Mouse (Mus musculus): ENCODE data around the gene Pon1. TPM values are rescaled to one million over a fixed set of nuclear protein-coding genes. Genes with fewer than 3 reads are reported as not detected.
"Not testable (repeated sequence)": the region's sequence is repeated elsewhere in the genome, so short reads cannot be mapped to it uniquely, and the experiment has no call there.

The Pon1 gene
- total RNA-seq (2021), result not detected

DNA sequence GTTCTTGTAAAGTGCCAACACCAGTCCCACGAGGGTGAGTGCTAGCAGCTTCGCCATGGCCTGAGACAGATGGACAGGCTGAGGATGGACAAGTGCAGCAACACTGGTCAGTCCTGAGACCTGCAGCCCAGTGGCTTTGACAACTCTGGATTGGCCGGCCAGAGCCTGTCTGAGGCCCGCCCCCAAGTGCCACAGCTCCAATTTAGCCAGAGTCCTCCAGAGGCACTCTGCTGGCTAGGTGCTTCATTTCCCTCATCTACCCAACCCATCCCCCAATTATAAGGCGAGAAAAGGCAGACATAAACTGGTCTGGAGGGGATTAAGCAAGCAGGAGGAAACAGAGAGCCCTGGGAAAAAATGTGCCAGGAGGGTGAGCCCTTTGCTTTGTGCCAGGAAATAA lies at the start of gene Pon1:
Gene Pon1 (minus strand): TSS at position 254 of the 400 bp plus-strand sequence.
- DNase-seq (ENCODE audit: extremely low spot score in 1 of 2, low spot score in 1 of 2), result no peak

DNA sequence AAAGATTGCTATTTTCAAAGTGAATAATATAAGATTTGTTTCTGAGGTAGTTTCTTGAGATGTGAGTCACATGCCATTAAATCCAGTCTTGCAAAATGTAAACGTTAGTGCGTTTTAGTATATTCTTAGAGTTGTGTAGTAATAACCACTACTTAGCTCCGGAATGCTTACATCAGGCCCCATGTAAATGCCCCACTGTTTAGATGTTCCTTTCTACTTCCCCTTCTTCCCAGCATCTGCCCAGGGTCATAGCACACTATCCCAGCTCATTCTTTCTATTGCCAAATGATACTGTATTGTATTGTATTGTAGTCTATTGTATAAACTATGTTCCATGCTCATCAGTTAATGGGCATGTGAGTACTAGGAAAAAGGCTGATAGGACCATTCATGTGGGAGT lies 45.1 kb upstream of the Pon1 start:
- no peak for DNase-seq (ENCODE audit: extremely low spot score in 1 of 2, low spot score in 1 of 2)

DNA sequence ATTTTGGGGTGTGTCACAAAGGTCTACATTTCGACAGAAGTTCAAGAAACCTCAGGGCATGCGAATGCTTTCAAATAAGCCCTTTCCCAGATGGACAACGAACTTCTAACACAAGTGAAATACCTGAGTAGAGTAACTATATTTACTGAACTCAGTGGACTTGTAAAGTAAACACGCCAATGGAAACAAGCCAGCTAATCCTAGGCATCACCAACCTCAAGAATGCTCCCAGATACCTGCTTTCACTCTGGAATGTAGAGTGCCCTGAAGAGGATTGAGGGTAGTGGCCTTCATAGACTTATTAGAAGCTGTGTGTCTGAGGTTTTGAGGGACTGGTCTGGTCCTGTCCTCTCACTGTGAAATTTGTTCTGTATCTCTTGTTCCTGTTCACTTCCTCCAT lies 43.8 kb upstream of the Pon1 start:
- no peak for DNase-seq (ENCODE audit: extremely low spot score in 1 of 2, low spot score in 1 of 2)

DNA sequence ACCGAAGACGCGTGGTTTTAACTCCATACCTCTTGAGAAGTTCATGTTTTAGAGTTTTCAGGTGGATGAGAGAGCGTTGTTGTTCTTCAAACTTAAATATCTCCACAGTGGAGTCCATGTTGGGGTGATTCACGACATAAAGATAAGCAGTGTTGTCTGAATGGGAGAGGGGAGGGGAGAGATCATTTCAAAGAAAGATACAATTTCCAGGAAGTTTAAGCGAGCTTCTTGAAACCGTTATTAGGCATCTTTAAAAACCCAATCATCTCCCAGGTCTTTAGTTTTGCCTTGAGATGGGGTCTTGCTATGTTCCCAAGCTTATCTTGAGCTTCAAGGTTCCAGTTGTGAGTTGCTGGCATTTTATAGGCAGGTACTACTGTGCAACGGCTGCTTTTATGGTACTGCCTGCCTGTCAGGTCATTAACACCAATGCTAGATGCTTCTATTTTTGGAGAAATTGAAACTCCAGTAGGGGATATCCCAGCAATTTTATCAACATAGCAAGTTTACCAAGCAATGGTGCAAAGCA lies 43.2 kb upstream of the Pon1 start:
- DNase-seq (ENCODE audit: extremely low spot score in 1 of 2, low spot score in 1 of 2), result no peak

GRCm38 (mm10) chr6:5234563-5234962 lies 40.8 kb upstream of the Pon1 start:
- DNase-seq (ENCODE audit: extremely low spot score in 1 of 2, low spot score in 1 of 2), result no peak

GRCm38 (mm10) chr6:5233812-5234211 lies 40.1 kb upstream of the Pon1 start:
- DNase-seq (ENCODE audit: extremely low spot score in 1 of 2, low spot score in 1 of 2), result no peak

GRCm38 (mm10) chr6:5232022-5232421 lies 38.3 kb upstream of the Pon1 start:
- no peak for DNase-seq (ENCODE audit: extremely low spot score in 1 of 2, low spot score in 1 of 2)

DNA sequence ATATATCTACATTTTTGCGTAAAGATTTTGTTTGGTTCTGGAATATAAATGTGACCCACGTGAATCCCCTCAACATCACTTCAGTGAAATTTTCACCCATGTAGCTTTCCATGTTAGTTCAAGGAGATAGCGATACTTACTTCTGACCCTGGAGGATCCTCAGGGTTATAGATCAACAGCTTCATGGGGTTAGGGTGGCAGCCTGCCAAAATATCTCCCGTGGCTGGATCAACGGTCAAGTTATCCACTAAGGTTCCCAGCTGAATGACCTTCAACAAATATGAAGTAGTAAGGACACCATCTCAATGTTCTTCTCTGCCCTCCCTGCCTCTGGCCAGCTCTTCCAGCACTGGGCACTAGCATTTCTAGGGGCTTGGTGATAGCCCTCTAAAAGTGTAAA lies 36.5 kb upstream of the Pon1 start:
- DNase-seq (ENCODE audit: extremely low spot score in 1 of 2, low spot score in 1 of 2), result no peak

DNA sequence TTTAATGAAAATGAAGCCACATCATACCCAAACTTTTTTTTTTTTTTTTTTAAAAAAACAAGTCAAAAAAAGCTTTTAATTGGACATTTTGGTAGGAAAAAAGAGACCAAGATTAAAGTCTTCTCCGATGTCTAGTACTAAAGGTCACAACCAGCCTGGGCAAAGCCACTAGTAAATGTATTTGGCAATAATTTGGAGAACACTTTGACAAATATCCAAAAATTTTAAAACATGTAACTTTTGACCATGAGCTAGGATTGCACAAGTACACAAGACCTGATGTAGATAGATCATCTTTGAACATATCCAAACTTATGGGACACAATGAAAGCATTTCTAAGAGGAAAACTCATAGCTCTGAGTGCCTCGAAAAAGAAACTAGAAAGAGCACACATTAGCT lies 29.8 kb upstream of the Pon1 start:
- DNase-seq (ENCODE audit: extremely low spot score in 1 of 2, low spot score in 1 of 2), result not testable (repeated sequence)

- DNase-seq (ENCODE audit: extremely low spot score in 1 of 2, low spot score in 1 of 2), result no peak
Observed at GRCm38 (mm10) chr6:5222080-5222479, 28.3 kb upstream of the Pon1 start.

GRCm38 (mm10) chr6:5218190-5218589 lies 24.4 kb upstream of the Pon1 start:
- DNase-seq (ENCODE audit: extremely low spot score in 1 of 2, low spot score in 1 of 2), result no peak

- DNase-seq (ENCODE audit: extremely low spot score in 1 of 2, low spot score in 1 of 2), result no peak
Observed at GRCm38 (mm10) chr6:5207817-5208216, 14.1 kb upstream of the Pon1 start.

DNA sequence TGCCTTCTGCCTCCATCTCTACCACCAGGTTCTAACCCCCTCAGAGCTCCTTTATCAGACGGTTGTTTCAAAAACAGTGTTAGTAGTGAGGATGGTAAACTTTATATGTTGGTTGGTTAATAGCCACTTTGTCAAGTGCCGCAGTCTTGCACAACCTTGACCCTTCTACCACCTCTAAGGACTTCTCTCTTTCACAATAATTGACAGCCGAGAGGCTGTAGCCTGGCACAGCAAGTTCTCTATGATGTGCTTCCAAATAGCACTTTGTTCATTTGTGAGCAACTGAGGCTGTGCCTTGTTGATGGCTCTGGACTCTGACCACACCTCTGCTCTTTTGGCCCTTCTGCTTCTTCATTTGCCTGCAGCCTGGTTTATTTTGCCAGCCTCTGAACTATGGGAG lies 6.2 kb upstream of the Pon1 start:
- DNase-seq (ENCODE audit: extremely low spot score in 1 of 2, low spot score in 1 of 2), result no peak

DNA sequence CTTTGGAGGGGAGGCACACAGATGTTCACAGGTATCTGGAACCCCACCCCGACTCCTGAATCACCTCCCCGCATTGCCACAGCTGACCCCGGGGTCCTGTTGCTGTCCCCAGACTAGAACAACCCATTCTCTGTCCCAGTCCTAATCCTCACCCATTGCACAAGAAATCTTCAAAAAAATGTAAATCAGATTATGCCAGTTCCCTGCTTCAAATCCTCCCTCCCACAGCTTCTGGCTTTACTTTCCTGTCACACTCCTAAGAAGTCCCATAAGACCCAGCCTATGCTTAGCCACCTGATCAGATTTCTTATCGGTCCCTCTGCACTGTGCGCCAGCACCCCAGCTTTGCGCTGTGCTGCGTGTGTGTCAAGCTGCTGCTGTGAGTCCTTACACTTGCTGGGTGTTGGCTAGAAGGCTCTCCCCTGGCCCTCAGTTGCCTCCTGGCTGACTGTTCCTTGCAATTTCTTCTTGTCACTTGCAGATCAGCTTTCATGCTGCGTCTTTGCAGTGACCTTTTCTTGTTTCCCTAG lies 5.7 kb upstream of the Pon1 start:
- no peak for DNase-seq (ENCODE audit: extremely low spot score in 1 of 2, low spot score in 1 of 2)

- DNase-seq (ENCODE audit: extremely low spot score in 1 of 2, low spot score in 1 of 2), result no peak
Observed at GRCm38 (mm10) chr6:5198590-5198989, 4.8 kb upstream of the Pon1 start.

DNA sequence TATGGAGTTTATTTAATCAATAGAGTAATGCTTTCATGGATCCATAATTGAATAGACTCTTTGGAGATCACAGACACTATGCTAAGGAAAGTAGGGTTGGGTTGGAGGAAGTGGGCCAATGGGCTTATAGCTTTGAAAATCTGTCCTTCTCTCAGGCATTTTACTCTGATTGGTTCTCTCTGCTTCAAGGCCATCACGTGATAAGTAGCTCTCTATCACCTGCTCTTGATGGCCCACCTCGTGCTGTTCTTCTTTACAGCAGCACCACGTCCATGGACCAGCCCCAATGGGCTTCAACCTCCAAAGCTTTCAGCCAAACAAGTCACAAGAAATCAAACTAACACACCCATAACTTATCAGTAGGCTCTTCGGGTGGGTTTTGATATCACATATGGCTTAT lies 3.0 kb downstream of the Pon1 start:
- no peak for DNase-seq (ENCODE audit: extremely low spot score in 1 of 2, low spot score in 1 of 2)

DNA sequence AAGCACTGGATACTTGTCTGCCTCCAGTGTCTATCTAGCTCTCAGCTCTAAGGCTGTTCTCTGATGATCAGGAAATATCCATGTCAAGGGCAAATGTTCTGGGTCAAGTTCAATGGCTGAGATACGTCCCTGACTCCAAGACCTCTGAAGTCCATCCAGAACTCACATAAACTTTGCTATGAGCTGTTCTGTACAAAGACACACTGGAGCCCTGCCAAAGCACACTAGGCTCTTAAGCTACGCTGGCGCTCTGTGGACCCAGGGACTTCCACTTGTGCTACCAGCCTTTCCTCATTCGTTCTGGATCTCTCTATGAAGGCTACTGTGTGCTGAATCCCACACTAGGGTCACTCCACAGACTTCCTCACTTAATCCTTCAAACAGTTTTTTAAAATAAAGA lies 4.2 kb downstream of the Pon1 start:
- no peak for DNase-seq (ENCODE audit: extremely low spot score in 1 of 2, low spot score in 1 of 2)

DNA sequence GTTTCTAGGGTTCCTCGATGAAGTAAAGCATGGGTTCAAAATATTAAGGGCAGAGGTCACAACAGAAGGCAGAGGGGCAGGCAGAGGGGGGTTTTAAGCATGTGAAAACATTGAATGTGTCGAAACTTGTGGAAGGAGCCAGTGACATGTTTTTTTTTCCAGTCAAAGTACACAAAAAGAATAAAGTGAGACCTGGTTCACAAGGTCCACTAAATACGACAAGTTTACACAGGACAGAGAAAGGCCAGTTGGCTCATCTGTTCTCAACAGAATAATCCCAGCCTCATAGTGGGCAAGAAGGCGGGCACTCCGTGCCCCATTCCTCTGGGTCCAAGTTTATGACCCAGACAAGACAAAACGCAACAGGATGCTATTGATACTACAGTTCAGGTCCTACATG lies 4.8 kb downstream of the Pon1 start:
- no peak for DNase-seq (ENCODE audit: extremely low spot score in 1 of 2, low spot score in 1 of 2)

GRCm38 (mm10) chr6:5188036-5188435 lies 5.7 kb downstream of the Pon1 start:
- DNase-seq (ENCODE audit: extremely low spot score in 1 of 2, low spot score in 1 of 2), result no peak

GRCm38 (mm10) chr6:5187586-5187985 lies 6.2 kb downstream of the Pon1 start:
- no peak for DNase-seq (ENCODE audit: extremely low spot score in 1 of 2, low spot score in 1 of 2)

GRCm38 (mm10) chr6:5186229-5186950 lies 7.4 kb downstream of the Pon1 start:
- DNase-seq (ENCODE audit: extremely low spot score in 1 of 2, low spot score in 1 of 2), result no peak

GRCm38 (mm10) chr6:5180645-5181044 lies 13.1 kb downstream of the Pon1 start:
- no peak for DNase-seq (ENCODE audit: extremely low spot score in 1 of 2, low spot score in 1 of 2)
